Mouse (Mus musculus) liver, adult 2 months (tissue): Measurements from ENCODE around the gene Pigt. TPM values are rescaled to one million over a fixed set of nuclear protein-coding genes. Genes with fewer than 3 reads are reported as not detected.

Source experiments
- DNase-seq: peaks from one replicate; pipeline ENCODE4 v3.0.0-alpha.2; 2011; ENCODE audit warnings: low read depth, low spot score; ENCODE audit errors: extremely low read depth
- H3K27ac ChIP-seq: fragments of 200-500 bp; replicated peaks from 2 replicates; pipeline ENCODE4 v1.5.1; 2012; ENCODE audit warnings: low read depth, mild to moderate bottlenecking, control low read depth, inconsistent platforms, low read length; ENCODE audit not compliant: insufficient read depth
- H3K27me3 ChIP-seq: fragments of 200-500 bp; 2 replicates; pipeline ENCODE4 v1.6.1; 2012; ENCODE audit warnings: mild to moderate bottlenecking, moderate library complexity, low read length, inconsistent platforms; ENCODE audit not compliant: control insufficient read depth, insufficient read depth
- H3K36me3 ChIP-seq: fragments of 200-500 bp; 2 replicates; pipeline ENCODE4 v1.6.1; 2012; ENCODE audit warnings: low read length, inconsistent platforms; ENCODE audit not compliant: control insufficient read depth, insufficient read depth
- H3K4me1 ChIP-seq: fragments of 200-500 bp; 2 replicates; pipeline ENCODE4 v1.6.1; 2011; ENCODE audit warnings: low read length; ENCODE audit not compliant: control insufficient read depth, insufficient read depth
- H3K4me3 ChIP-seq: fragments of 200-500 bp; 2 replicates; pipeline ENCODE4 v1.5.1; 2011; ENCODE audit warnings: low read depth, mild to moderate bottlenecking, control low read depth, low read length, moderate library complexity; ENCODE audit not compliant: insufficient read depth
- H3K79me2 ChIP-seq: fragments of 200-500 bp; 2 replicates; pipeline ENCODE4 v1.6.1; 2012; ENCODE audit warnings: inconsistent platforms, mild to moderate bottlenecking, low read length, moderate library complexity; ENCODE audit not compliant: control insufficient read depth, insufficient read depth
- H3K9ac ChIP-seq: fragments of 200-500 bp; 2 replicates; pipeline ENCODE4 v1.6.1; 2012; ENCODE audit warnings: low read depth, mild to moderate bottlenecking, control low read depth, inconsistent platforms, low read length
- CTCF ChIP-seq: fragments of 200-500 bp; IDR thresholded peaks from 2 replicates; pipeline ENCODE4 v1.5.1; 2011; ENCODE audit warnings: low read depth, low read length, control low read depth
- POLR2A ChIP-seq: fragments of 200-500 bp; IDR thresholded peaks from 2 replicates; pipeline ENCODE4 v1.6.1; 2011; ENCODE audit warnings: low read length, control low read depth; ENCODE audit not compliant: insufficient read depth; ENCODE audit errors: extremely low read depth
- WGBS: fragments of 180-500 bp; shearing (Covaris S2); methylation state at CpG from one replicate; pipeline ENCODE4 v1.1.7; 2018; 5-methylcytosine and 5-hydroxymethylcytosine counted together
- polyA plus RNA-seq: library from polyadenylated mRNA; depleted of rRNA; stranded (reverse); fragments of >200 nt; gene quantifications from 2 replicates; pipeline ENCODE4 v1.2.3, GENCODE M21; 2012; rRNA removed
- total RNA-seq: library from RNA; depleted of rRNA; stranded (reverse); fragments of >200 nt; gene quantifications from 2 replicates; pipeline ENCODE4 v1.2.3, GENCODE M21; 2014; rRNA removed

Gene Pigt
- total and polyA plus RNA-seq, 2 experiments = 7.5 to 63.7 TPM

DNA sequence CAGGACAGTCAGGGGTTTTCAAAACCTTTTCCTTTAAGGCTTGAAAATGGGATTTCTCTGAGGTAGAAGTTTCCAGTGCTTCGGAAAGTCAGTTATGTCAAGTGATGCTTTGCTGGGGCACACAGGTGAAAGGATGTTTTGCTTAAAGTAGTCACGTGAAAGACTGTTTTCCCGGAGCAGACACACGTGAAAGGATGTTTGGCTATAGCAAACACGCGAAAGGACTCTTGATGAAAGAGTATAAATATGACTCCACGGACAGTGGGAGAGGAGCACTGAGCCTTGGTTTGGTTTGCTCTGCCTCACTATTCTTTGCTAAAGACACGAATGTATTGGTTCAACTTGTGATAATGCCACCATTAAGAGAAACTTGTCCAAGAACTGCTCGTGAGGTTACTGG lies 54.2 kb downstream of the Pigt start:
- WGBS = 81% methylated on average over 9 of the region's 9 CpGs
- Histone ChIP-seq H3K79me2 (no peaks in the 10 kb centered on the region), H3K4me1 (no peaks in the 10 kb centered on the region), H3K27me3 (peaks cover 6% of the 10 kb centered on the region; the same call in 1 of the 2 replicates), H3K4me3 (no peak overlapping the region), H3K36me3 (no peaks in the 10 kb centered on the region), H3K9ac (no peak overlapping the region), H3K27ac (no peak overlapping the region)
- no peak for DNase-seq
- TF ChIP-seq POLR2A (no peak), CTCF (no peak)

Other genes starting within 250 kb of the Pigt start
- not detected in 2 replicates for gene Svs3b, start 240.9 kb upstream of the Pigt start, total RNA-seq
- not detected in 2 replicates for gene Svs3b, start 240.9 kb upstream of the Pigt start, polyA plus RNA-seq
- not detected in 2 replicates for gene Svs4, start 219.1 kb upstream of the Pigt start, total RNA-seq
- gene Svs4, start 219.1 kb upstream of the Pigt start, polyA plus RNA-seq = not detected in 2 replicates
- not detected in 2 replicates for gene Svs3a, start 208.3 kb upstream of the Pigt start, total RNA-seq
- gene Svs3a, start 208.3 kb upstream of the Pigt start, polyA plus RNA-seq = not detected in 2 replicates
- gene Svs6, start 180.8 kb upstream of the Pigt start, total RNA-seq = not detected in 2 replicates
- gene Svs6, start 180.8 kb upstream of the Pigt start, polyA plus RNA-seq = not detected in 2 replicates
- not detected in 2 replicates for gene Svs5, start 164.8 kb upstream of the Pigt start, total RNA-seq
- not detected in 2 replicates for gene Svs5, start 164.8 kb upstream of the Pigt start, polyA plus RNA-seq
- gene Slpi, start 108.4 kb upstream of the Pigt start, total RNA-seq = 0.94 and 1.4 TPM in 2 replicates
- gene Slpi, start 108.4 kb upstream of the Pigt start, polyA plus RNA-seq = 4.5 and 5.7 TPM in 2 replicates
- gene Rbpjl, start 94.4 kb upstream of the Pigt start, total RNA-seq = 0.18 and 0.20 TPM in 2 replicates
- not detected in 2 replicates for gene Rbpjl, start 94.4 kb upstream of the Pigt start, polyA plus RNA-seq
- gene Matn4, start 92.4 kb upstream of the Pigt start, total RNA-seq = 0.07 and 0.09 TPM in 2 replicates
- 0.04 and 0.05 TPM in 2 replicates for gene Matn4, start 92.4 kb upstream of the Pigt start, polyA plus RNA-seq
- gene Sdc4, start 53.6 kb upstream of the Pigt start, total RNA-seq = 511 and 573 TPM in 2 replicates
- gene Sdc4, start 53.6 kb upstream of the Pigt start, polyA plus RNA-seq = 178 and 182 TPM in 2 replicates
- 33.7 and 40.9 TPM in 2 replicates for gene Sys1, start 40.6 kb upstream of the Pigt start, total RNA-seq
- gene Sys1, start 40.6 kb upstream of the Pigt start, polyA plus RNA-seq = 145 and 157 TPM in 2 replicates
- 0.46 TPM in 1 of 2 replicates, not detected in the other for gene Gm20458, start 36.6 kb upstream of the Pigt start, total RNA-seq
- gene Gm20458, start 36.6 kb upstream of the Pigt start, polyA plus RNA-seq = 11.7 and 14.2 TPM in 2 replicates
- not detected in 2 replicates for gene Trp53tg5, start 23.8 kb upstream of the Pigt start, total RNA-seq
- not detected in 2 replicates for gene Trp53tg5, start 23.8 kb upstream of the Pigt start, polyA plus RNA-seq
- gene Dbndd2, start 11.4 kb upstream of the Pigt start, total RNA-seq = 8.1 and 10.1 TPM in 2 replicates
- 7.6 and 9.5 TPM in 2 replicates for gene Dbndd2, start 11.4 kb upstream of the Pigt start, polyA plus RNA-seq
- 4.6 and 8.5 TPM in 2 replicates for gene Wfdc2, start 64.9 kb downstream of the Pigt start, total RNA-seq
- 9.9 and 18.9 TPM in 2 replicates for gene Wfdc2, start 64.9 kb downstream of the Pigt start, polyA plus RNA-seq
- not detected in 2 replicates for gene Spint3, start 75.9 kb downstream of the Pigt start, total RNA-seq
- gene Spint3, start 75.9 kb downstream of the Pigt start, polyA plus RNA-seq = not detected in 2 replicates
- gene Wfdc6a, start 87.9 kb downstream of the Pigt start, total RNA-seq = not detected in 2 replicates
- gene Wfdc6a, start 87.9 kb downstream of the Pigt start, polyA plus RNA-seq = 0.11 TPM in 1 of 2 replicates, not detected in the other
- gene Eppin, start 96.1 kb downstream of the Pigt start, total RNA-seq = not detected in 2 replicates
- not detected in 2 replicates for gene Eppin, start 96.1 kb downstream of the Pigt start, polyA plus RNA-seq
- gene Wfdc6b, start 116.0 kb downstream of the Pigt start, total RNA-seq = not detected in 2 replicates
- gene Wfdc6b, start 116.0 kb downstream of the Pigt start, polyA plus RNA-seq = not detected in 2 replicates
- not detected in 2 replicates for gene Wfdc8, start 116.1 kb downstream of the Pigt start, total RNA-seq
- not detected in 2 replicates for gene Wfdc8, start 116.1 kb downstream of the Pigt start, polyA plus RNA-seq
- not detected in 2 replicates for gene Wfdc16, start 141.3 kb downstream of the Pigt start, total RNA-seq
- 0.07 TPM in 1 of 2 replicates, not detected in the other for gene Wfdc16, start 141.3 kb downstream of the Pigt start, polyA plus RNA-seq
- gene Wfdc10, start 158.5 kb downstream of the Pigt start, total RNA-seq = not detected in 2 replicates
- not detected in 2 replicates for gene Wfdc10, start 158.5 kb downstream of the Pigt start, polyA plus RNA-seq
- gene Wfdc9, start 159.1 kb downstream of the Pigt start, total RNA-seq = not detected in 2 replicates
- gene Wfdc9, start 159.1 kb downstream of the Pigt start, polyA plus RNA-seq = not detected in 2 replicates
- gene Wfdc11, start 176.6 kb downstream of the Pigt start, total RNA-seq = not detected in 2 replicates
- not detected in 2 replicates for gene Wfdc11, start 176.6 kb downstream of the Pigt start, polyA plus RNA-seq
- not detected in 2 replicates for gene Wfdc13, start 187.6 kb downstream of the Pigt start, total RNA-seq
- not detected in 2 replicates for gene Wfdc13, start 187.6 kb downstream of the Pigt start, polyA plus RNA-seq
- gene Spint4, start 201.0 kb downstream of the Pigt start, total RNA-seq = not detected in 2 replicates
- gene Spint4, start 201.0 kb downstream of the Pigt start, polyA plus RNA-seq = not detected in 2 replicates
- not detected in 2 replicates for gene Spint5, start 217.8 kb downstream of the Pigt start, total RNA-seq
- not detected in 2 replicates for gene Spint5, start 217.8 kb downstream of the Pigt start, polyA plus RNA-seq
- 0.09 and 0.81 TPM in 2 replicates for gene Wfdc3, start 248.4 kb downstream of the Pigt start, total RNA-seq
- 0.07 and 0.21 TPM in 2 replicates for gene Wfdc3, start 248.4 kb downstream of the Pigt start, polyA plus RNA-seq
- 11.8 and 12.9 TPM in 2 replicates for gene Dnttip1, start 248.5 kb downstream of the Pigt start, total RNA-seq
- gene Dnttip1, start 248.5 kb downstream of the Pigt start, polyA plus RNA-seq = 11.9 and 17.6 TPM in 2 replicates